Mouse (Mus musculus) gastrocnemius, adult 8-10 months (tissue): Measurements from ENCODE around the gene Cyp2u1. TPM values are rescaled to one million over a fixed set of nuclear protein-coding genes. Genes with fewer than 3 reads are reported as not detected.

Experiments used
- DNase-seq, 2 experiments: peaks; one replicate each; pipeline ENCODE4 v3.0.0; 2022; ENCODE audit warnings: low spot score in 2 of 2
- total RNA-seq, 4 experiments: library from RNA; stranded (reverse); gene quantifications; 2 replicates each; pipeline ENCODE4 v1.2.4; 2022

The Cyp2u1 gene
- total RNA-seq, 4 experiments from 2014 or later: 13.5 to 19.2 (median 16.0) TPM

GRCm38 (mm10) chr3:131306255-131306654 is 3.2 kb upstream of the Cyp2u1 start:
- no peak for DNase-seq

GRCm38 (mm10) chr3:131303320-131303714 is 290 bp upstream of the Cyp2u1 start:
- DNase-seq: no peak

GRCm38 (mm10) chr3:131299908-131300307 is 3.1 kb downstream of the Cyp2u1 start:
- no peak for DNase-seq

- DNase-seq: no peak
Observed at GRCm38 (mm10) chr3:131299078-131299477, 3.9 kb downstream of the Cyp2u1 start.

GRCm38 (mm10) chr3:131296893-131297292 is 6.1 kb downstream of the Cyp2u1 start:
- no peak for DNase-seq

GRCm38 (mm10) chr3:131295513-131296200 is 7.4 kb downstream of the Cyp2u1 start:
- no peak for DNase-seq

- DNase-seq: no peak
Observed at GRCm38 (mm10) chr3:131294503-131294902, 8.5 kb downstream of the Cyp2u1 start.

GRCm38 (mm10) chr3:131292959-131293358 is 10.1 kb downstream of the Cyp2u1 start:
- no peak for DNase-seq

GRCm38 (mm10) chr3:131292349-131292748 is 10.7 kb downstream of the Cyp2u1 start:
- DNase-seq: no peak

GRCm38 (mm10) chr3:131291890-131292289 is 11.1 kb downstream of the Cyp2u1 start:
- DNase-seq: no peak

- DNase-seq: no peak
Observed at GRCm38 (mm10) chr3:131274151-131274550, 28.9 kb downstream of the Cyp2u1 start.

GRCm38 (mm10) chr3:131272374-131273100 is 30.5 kb downstream of the Cyp2u1 start:
- DNase-seq: no peak

- DNase-seq: peak; percentile 71 to 84
Observed at GRCm38 (mm10) chr3:131271559-131272373, 31.3 kb downstream of the Cyp2u1 start, which contains the start of gene Hadh. Gene Hadh (minus strand): TSS chr3:131272101.

GRCm38 (mm10) chr3:131271157-131271556 is 31.9 kb downstream of the Cyp2u1 start:
- peak; percentile 39 to 53 for DNase-seq

- no peak for DNase-seq
Observed at GRCm38 (mm10) chr3:131270381-131270780, 32.6 kb downstream of the Cyp2u1 start.

- peak; percentile 11 to 24 for DNase-seq
Observed at GRCm38 (mm10) chr3:131266366-131267050, 36.5 kb downstream of the Cyp2u1 start.

GRCm38 (mm10) chr3:131265516-131265915 is 37.5 kb downstream of the Cyp2u1 start:
- DNase-seq: no peak

GRCm38 (mm10) chr3:131263766-131264486 is 39.1 kb downstream of the Cyp2u1 start:
- no peak for DNase-seq

- DNase-seq: no peak
Observed at GRCm38 (mm10) chr3:131260418-131260817, 42.6 kb downstream of the Cyp2u1 start.

GRCm38 (mm10) chr3:131259392-131259965 is 43.5 kb downstream of the Cyp2u1 start:
- DNase-seq: no peak
